Mouse (Mus musculus): ENCODE measurements around the gene Lrrc73. TPM values are rescaled to one million over a fixed set of nuclear protein-coding genes. Genes with fewer than 3 reads are reported as not detected.

Lrrc73 gene
- 5.2 and 5.8 TPM in 2 replicates for polyA plus RNA-seq (2015; fragmentation: Nextera tagmentation; extraction: Ambion mirVana)

DNA sequence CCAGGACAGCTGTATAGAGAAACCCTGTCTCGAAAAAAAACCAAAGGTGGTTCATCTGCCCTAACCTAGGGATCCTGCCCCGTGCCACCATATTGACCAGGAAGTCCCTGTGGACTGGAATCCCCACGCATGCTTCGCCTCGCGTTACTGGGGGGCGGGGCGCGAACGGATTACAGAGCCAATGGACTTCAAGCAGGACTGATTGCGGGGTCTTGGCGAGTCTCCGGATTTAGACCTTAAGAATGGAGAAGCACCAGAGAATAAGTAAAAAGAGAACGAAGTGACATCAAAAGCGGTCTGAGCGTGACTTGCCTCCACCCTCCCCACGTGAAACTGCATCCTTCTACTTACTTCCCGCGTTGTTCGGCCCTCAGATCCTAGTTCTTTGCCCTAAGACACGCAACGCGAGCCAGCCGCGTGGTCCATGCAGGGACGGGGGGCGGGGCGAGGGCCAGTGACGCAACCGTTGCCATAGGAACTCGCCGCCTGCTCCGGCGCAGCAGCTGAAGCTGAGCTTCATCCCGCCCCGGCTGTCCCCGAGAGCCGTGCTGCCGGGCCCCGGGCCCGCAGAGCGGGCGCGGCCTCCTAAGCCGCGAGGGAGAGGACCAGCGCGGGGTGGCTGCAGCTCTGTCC, at the start of gene Lrrc73:
Gene Lrrc73, plus strand, starts transcription at position 80 of the 633 bp plus-strand sequence.
- Histone ChIP-seq H3K4me3 (peak within 1 kb of the TSS; percentile 77), H3K27me3 (peaks cover 7% of the 10 kb centered on the region), H3K4me2 (peak within 1 kb of the TSS; percentile 98), H3K36me3 (peaks cover 57% of the 10 kb centered on the region), H3K27ac (replicated peaks) (peak within 1 kb of the TSS; percentile 81), H3K4me1 (replicated peaks) (peaks cover 43% of the 10 kb centered on the region), H3K9ac (peak within 1 kb of the TSS; percentile 86), H3K9me3 (no peaks in the 10 kb centered on the region)
- WGBS = 2% methylated on average over 48 of the region's 48 CpGs
- ATAC-seq (ENCODE audit: low read depth) = peak; percentile 92

DNA sequence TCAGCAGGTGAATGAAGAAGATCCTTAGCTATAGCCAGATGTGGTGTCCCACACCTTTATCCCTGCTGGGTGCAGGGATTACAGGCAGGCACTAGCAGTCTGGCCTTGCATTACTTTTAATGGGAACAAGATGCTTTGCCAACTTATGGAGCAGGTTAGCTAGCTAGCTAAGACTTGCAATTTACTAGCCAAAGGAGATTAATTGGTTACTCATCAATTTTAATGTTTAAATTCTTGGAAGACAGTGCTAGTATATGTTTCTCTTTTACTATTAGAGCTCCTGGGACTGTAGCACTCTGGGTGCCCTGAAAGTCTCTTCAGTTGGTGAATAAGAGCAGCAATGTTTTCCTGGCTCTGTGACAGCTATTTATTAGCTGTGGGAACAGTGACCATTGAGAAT, 46.7 kb upstream of the Lrrc73 start:
- H3K27ac ChIP-seq (replicated peaks) = no peak overlapping the region
- no peaks in the 10 kb centered on the region for H3K27me3 ChIP-seq
- no peak overlapping the region for H3K4me2 ChIP-seq
- ATAC-seq (ENCODE audit: low read depth) = no peak
- peaks cover 21% of the 10 kb centered on the region for H3K4me1 ChIP-seq (replicated peaks)
- H3K36me3 ChIP-seq = peaks cover 68% of the 10 kb centered on the region
- no peak overlapping the region for H3K4me3 ChIP-seq
- no peak overlapping the region for H3K9ac ChIP-seq
- no peaks in the 10 kb centered on the region for H3K9me3 ChIP-seq

DNA sequence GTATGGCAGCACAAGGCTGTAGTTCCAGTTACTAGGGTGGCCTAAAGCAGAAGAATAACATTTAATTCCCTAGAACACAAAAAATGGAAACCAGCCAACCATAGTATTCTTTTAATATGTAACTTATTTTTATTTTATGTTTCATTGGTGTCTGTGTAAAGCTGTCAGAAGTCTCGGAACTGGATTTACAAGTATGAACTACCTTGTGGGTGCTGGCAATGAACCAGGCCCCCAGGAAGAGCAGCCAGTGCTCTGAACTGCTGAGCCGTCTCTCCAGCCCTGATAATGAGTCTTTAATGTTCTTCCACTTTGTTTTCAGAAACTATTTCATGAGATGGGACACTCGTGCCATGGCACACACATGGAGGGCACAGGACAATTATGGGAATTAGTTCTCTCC, 42.8 kb upstream of the Lrrc73 start:
- Histone ChIP-seq H3K9me3 (no peaks in the 10 kb centered on the region), H3K4me3 (no peak overlapping the region), H3K4me2 (no peak overlapping the region), H3K4me1 (replicated peaks) (no peaks in the 10 kb centered on the region), H3K27ac (replicated peaks) (no peak overlapping the region), H3K9ac (no peak overlapping the region), H3K36me3 (peaks cover 96% of the 10 kb centered on the region), H3K27me3 (no peaks in the 10 kb centered on the region)
- ATAC-seq (ENCODE audit: low read depth) = no peak
- 94% methylated on average over 3 of the region's 3 CpGs for WGBS

DNA sequence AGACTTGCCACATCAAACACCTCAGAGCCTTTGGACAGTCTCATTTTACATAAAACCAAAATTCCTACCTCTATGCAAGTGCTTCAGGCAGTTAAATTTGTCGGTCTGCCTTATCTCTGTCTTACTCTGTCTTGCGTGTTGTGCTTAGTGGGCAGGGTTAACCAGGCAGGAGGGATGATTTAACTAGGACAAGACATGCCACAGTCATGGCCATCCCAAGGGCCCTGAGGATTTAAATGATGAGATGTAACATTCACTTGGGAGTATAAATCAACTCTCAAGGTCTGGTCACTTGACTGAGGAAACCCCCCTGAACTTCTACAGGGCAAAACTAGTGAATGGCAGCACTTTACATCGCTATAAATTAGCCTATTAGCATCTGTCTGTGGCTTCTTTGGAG, 31.7 kb upstream of the Lrrc73 start:
- Histone ChIP-seq H3K9me3 (no peaks in the 10 kb centered on the region), H3K27ac (replicated peaks) (no peak overlapping the region), H3K4me1 (replicated peaks) (no peaks in the 10 kb centered on the region), H3K36me3 (peaks cover 99% of the 10 kb centered on the region), H3K4me3 (no peak overlapping the region), H3K4me2 (no peak overlapping the region), H3K27me3 (no peaks in the 10 kb centered on the region), H3K9ac (no peak overlapping the region)
- WGBS = 92% methylated on average over 3 of the region's 3 CpGs
- ATAC-seq (ENCODE audit: low read depth) = no peak

- no peak for ATAC-seq (ENCODE audit: low read depth)
- Histone ChIP-seq H3K4me2 (no peak overlapping the region), H3K36me3 (peaks cover 92% of the 10 kb centered on the region), H3K4me3 (no peak overlapping the region), H3K9ac (no peak overlapping the region), H3K27me3 (no peaks in the 10 kb centered on the region), H3K27ac (replicated peaks) (no peak overlapping the region), H3K9me3 (no peaks in the 10 kb centered on the region), H3K4me1 (replicated peaks) (no peaks in the 10 kb centered on the region)
- WGBS = 90% methylated on average over 7 of the region's 7 CpGs
These were observed 25.8 kb upstream of the Lrrc73 start for GRCm38 (mm10) chr17:46227576-46227975.

GRCm38 (mm10) chr17:46236067-46236466, 17.3 kb upstream of the Lrrc73 start:
- no peaks in the 10 kb centered on the region for H3K27me3 ChIP-seq
- H3K4me1 ChIP-seq (replicated peaks) = no peaks in the 10 kb centered on the region
- H3K4me2 ChIP-seq = no peak overlapping the region
- H3K36me3 ChIP-seq = peaks cover 81% of the 10 kb centered on the region
- WGBS = 92% methylated on average over 1 of the region's 1 CpGs
- H3K4me3 ChIP-seq = no peak overlapping the region
- H3K9ac ChIP-seq = no peak overlapping the region
- no peak for ATAC-seq (ENCODE audit: low read depth)
- no peak overlapping the region for H3K27ac ChIP-seq (replicated peaks)
- H3K9me3 ChIP-seq = no peaks in the 10 kb centered on the region

GRCm38 (mm10) chr17:46237079-46237478, 16.3 kb upstream of the Lrrc73 start:
- WGBS = 94% methylated on average over 6 of the region's 6 CpGs
- H3K27me3 ChIP-seq = no peaks in the 10 kb centered on the region

DNA sequence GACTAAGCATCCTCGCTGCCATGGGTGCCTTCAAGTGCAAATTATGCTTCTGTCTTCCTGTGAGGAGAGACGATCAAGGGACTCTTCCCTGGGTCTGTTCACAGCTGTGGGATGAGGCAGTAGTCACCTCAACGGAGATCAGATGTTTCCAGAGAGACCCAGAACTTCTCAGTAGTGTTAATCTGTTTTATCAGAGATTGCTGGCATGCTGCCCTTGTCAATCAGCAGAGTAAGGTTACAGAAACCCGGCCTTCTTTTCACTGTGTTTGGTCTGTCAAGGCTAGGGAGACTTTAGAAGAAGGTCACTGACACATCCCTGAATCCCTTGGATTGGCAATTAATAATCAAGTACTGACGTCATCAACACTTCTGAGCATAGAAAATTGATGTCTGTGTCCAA, 15.9 kb upstream of the Lrrc73 start:
- H3K4me2 ChIP-seq = no peak overlapping the region
- peaks cover 89% of the 10 kb centered on the region for H3K36me3 ChIP-seq
- H3K9me3 ChIP-seq = no peaks in the 10 kb centered on the region
- no peak for ATAC-seq (ENCODE audit: low read depth)
- H3K27ac ChIP-seq (replicated peaks) = no peak overlapping the region
- no peaks in the 10 kb centered on the region for H3K4me1 ChIP-seq (replicated peaks)
- H3K9ac ChIP-seq = no peak overlapping the region
- H3K27me3 ChIP-seq = no peaks in the 10 kb centered on the region
- 89% methylated on average over 5 of the region's 5 CpGs for WGBS
- no peak overlapping the region for H3K4me3 ChIP-seq

More at GRCm38 (mm10) chr17:46237079-46237478, 16.3 kb upstream of the Lrrc73 start:
- H3K36me3 ChIP-seq = peaks cover 85% of the 10 kb centered on the region
- H3K4me2 ChIP-seq = no peak overlapping the region
- ATAC-seq (ENCODE audit: low read depth) = no peak
- H3K27ac ChIP-seq (replicated peaks) = no peak overlapping the region
- no peak overlapping the region for H3K4me3 ChIP-seq
- H3K9ac ChIP-seq = no peak overlapping the region
- H3K4me1 ChIP-seq (replicated peaks) = no peaks in the 10 kb centered on the region
- H3K9me3 ChIP-seq = no peaks in the 10 kb centered on the region

DNA sequence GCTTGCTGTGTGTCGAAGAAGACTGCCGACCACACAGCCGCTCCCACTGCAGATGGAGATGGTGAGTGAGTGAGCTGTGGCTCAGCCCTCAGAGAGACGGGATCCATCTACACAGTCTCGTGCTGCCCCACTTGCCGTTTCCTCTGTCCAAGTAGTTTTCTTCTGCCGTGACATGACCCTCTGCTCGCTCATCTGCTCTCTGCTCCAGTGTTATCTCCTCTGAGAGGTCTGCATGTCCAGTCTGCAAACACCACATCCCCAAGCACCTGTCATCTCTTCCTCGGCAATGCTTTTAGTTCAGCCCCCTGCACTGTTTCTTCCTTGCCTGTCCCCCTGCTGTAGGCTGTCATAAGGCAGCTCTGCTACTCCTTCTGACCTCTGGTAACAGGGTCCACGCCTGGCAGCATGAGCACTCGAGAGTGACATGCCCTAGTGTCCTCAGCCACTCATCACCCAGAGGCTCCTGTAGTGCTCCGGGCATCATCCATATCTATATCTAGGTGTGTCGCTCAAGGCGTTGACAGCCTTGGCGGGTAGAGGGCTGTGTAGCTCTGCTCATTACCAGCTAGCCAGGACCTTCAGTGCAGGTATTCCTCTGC, 13.7 kb upstream of the Lrrc73 start:
- Histone ChIP-seq H3K4me3 (no peak overlapping the region), H3K9me3 (no peaks in the 10 kb centered on the region), H3K4me1 (replicated peaks) (no peaks in the 10 kb centered on the region), H3K9ac (no peak overlapping the region), H3K4me2 (no peak overlapping the region), H3K27me3 (no peaks in the 10 kb centered on the region), H3K27ac (replicated peaks) (no peak overlapping the region), H3K36me3 (peaks cover 91% of the 10 kb centered on the region)
- 93% methylated on average over 15 of the region's 15 CpGs for WGBS
- no peak for ATAC-seq (ENCODE audit: low read depth)

DNA sequence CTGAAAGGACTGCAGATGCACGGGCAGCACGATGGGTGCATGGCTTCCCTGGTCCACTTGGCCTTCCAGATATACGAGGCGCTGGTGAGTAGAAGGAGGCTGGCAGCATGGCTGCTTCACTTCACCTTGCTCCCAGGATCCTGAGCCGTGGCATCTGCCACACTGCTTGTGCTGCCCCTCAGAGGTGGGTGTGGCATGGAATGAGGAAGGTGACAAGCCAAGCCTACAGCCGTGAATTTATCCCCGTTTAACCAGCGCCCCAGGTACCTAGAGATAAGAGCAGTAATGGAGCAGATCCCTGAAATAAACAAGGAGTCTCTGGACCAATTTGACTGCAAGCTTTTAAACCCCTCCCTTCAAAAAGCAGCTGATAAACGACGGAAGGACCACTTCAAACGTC, 11.9 kb upstream of the Lrrc73 start:
- Histone ChIP-seq H3K9me3 (no peaks in the 10 kb centered on the region), H3K36me3 (peaks cover 97% of the 10 kb centered on the region), H3K27ac (replicated peaks) (no peak overlapping the region), H3K4me3 (no peak overlapping the region), H3K4me1 (replicated peaks) (peaks cover 6% of the 10 kb centered on the region), H3K4me2 (no peak overlapping the region), H3K27me3 (no peaks in the 10 kb centered on the region), H3K9ac (no peak overlapping the region)
- 85% methylated on average over 11 of the region's 11 CpGs for WGBS
- no peak for ATAC-seq (ENCODE audit: low read depth)

DNA sequence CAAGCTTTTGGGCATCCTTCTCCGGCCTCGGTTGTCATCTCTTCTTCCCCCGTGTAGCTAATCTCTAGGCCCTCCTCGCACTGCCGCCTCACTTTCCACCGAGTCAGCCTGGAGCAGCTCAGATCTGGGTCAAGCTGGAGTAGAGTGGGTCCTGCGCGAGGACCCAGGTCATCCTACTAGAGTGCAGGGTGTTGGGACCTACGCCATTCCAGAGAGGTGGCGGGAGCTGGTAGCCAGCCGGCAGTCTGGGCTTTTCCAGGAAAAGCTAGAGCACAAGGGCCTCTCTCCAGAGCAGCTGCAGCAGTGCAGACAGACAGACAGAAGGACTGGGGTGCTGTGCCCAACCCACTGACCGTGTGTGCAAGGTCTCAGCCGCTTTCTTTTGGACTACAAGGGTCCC, 11.1 kb upstream of the Lrrc73 start:
- Histone ChIP-seq H3K4me2 (no peak overlapping the region), H3K9me3 (no peaks in the 10 kb centered on the region), H3K9ac (no peak overlapping the region), H3K4me3 (no peak overlapping the region), H3K4me1 (replicated peaks) (peaks cover 14% of the 10 kb centered on the region), H3K27ac (replicated peaks) (no peak overlapping the region), H3K27me3 (no peaks in the 10 kb centered on the region), H3K36me3 (peaks cover 89% of the 10 kb centered on the region)
- WGBS = 86% methylated on average over 13 of the region's 13 CpGs
- ATAC-seq (ENCODE audit: low read depth) = no peak

- Histone ChIP-seq H3K36me3 (peaks cover 83% of the 10 kb centered on the region), H3K27ac (replicated peaks) (no peak overlapping the region), H3K4me3 (no peak overlapping the region), H3K4me1 (replicated peaks) (peaks cover 14% of the 10 kb centered on the region), H3K9ac (no peak overlapping the region), H3K4me2 (no peak overlapping the region), H3K27me3 (no peaks in the 10 kb centered on the region), H3K9me3 (no peaks in the 10 kb centered on the region)
- 81% methylated on average over 4 of the region's 4 CpGs for WGBS
- ATAC-seq (ENCODE audit: low read depth) = no peak
These were observed 10.3 kb upstream of the Lrrc73 start for GRCm38 (mm10) chr17:46242993-46243392.

DNA sequence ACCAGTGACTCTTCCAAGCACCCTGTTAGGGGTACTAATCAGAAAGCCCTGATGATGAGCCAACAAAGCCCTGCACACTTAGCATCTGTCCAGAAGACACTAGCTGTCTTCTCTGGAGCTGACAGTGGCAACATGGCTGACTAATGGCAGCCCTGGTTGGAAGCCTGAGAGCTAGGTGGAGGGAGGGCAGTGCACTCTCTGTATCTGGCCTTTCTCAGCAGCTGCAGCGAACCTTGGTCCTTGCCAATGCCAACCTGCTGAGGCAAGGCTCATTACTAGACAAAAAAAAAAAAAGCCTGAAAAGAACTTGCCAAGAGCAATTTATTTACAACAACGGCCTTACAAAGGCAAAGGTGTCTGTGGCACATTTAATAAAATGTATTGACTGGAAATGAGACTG, 9.7 kb upstream of the Lrrc73 start:
- Histone ChIP-seq H3K9me3 (no peaks in the 10 kb centered on the region), H3K27ac (replicated peaks) (no peak overlapping the region), H3K36me3 (peaks cover 76% of the 10 kb centered on the region), H3K27me3 (no peaks in the 10 kb centered on the region), H3K4me3 (no peak overlapping the region), H3K4me2 (no peak overlapping the region), H3K9ac (no peak overlapping the region), H3K4me1 (replicated peaks) (peaks cover 17% of the 10 kb centered on the region)
- 58% methylated on average over 2 of the region's 2 CpGs for WGBS
- no peak for ATAC-seq (ENCODE audit: low read depth)

Measured in neural tube, embryonic 13.5 days (tissue).